Mouse (Mus musculus) effector memory CD4-positive, alpha-beta T cell, adult 5 months (primary cell): ENCODE results near the gene Prom1. TPM values are rescaled to one million over a fixed set of nuclear protein-coding genes. Genes with fewer than 3 reads are reported as not detected.

ENCODE experiments used
- polyA plus RNA-seq: library from polyadenylated mRNA; unstranded; fragments of 100-300 nt; shearing (Covaris generic); gene quantifications from one replicate; pipeline ENCODE4 v1.2.1, GENCODE M21; 2017

Gene Prom1
- 0.39 TPM for polyA plus RNA-seq

GRCm38 (mm10) chr5:44101231-44102110 is at the start of gene Prom1:
Prom1 (minus strand) TSS chr5:44102032.

GRCm38 (mm10) chr5:43981620-43982019 is 120.2 kb downstream of the Prom1 start, which contains the start of gene Fgfbp1:
Fgfbp1 (minus strand) TSS chr5:43981779.

Other genes with a start within 250 kb of the Prom1 start
- 6.9 TPM for gene Cd38, start 233.5 kb downstream of the Prom1 start, polyA plus RNA-seq
- gene Gm7879, start 188.9 kb downstream of the Prom1 start, polyA plus RNA-seq = not detected
- not detected for gene Fgfbp1, start 120.3 kb downstream of the Prom1 start, polyA plus RNA-seq
- 105 TPM for gene Tapt1, start 124.6 kb upstream of the Prom1 start, polyA plus RNA-seq